Mouse (Mus musculus): Measurements from ENCODE around the gene Krtap5-2. TPM values are rescaled to one million over a fixed set of nuclear protein-coding genes. Genes with fewer than 3 reads are reported as not detected.
"Not testable (repeated sequence)": the region's sequence is repeated elsewhere in the genome, so short reads cannot be mapped to it uniquely, and the experiment has no call there.

Krtap5-2 gene
- not detected in 2 replicates for polyA plus RNA-seq (2016; fragmentation: Nextera tagmentation; extraction: Ambion mirVana)

DNA sequence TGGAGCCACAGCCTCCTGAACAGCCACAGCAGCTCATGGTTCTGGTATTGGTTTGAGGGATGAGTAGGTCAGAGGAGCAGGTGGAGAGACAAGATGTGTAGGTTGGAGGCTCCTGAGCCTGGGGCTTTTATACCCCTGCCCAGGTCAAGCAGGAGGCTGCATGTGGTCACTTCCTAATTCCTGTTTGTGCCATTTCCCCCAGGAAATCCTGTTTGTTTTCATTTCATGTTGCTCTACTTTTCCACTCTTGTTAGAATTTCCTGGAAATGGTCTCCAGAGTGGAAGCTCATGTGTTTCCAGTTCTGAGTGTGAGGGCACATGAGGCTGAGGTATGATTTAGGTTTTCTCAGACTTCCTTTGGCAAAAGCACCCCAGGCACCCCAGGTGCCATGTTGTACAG is at the start of gene Krtap5-2:
TSS of gene Krtap5-2 (minus strand) at position 101 of the 400 bp plus-strand sequence.
- not testable (repeated sequence) for H3K4me3 ChIP-seq; DNase-seq (ENCODE audit: low spot score); H3K27ac ChIP-seq (replicated peaks); H3K9me3 ChIP-seq; H3K27me3 ChIP-seq (replicated peaks; ENCODE audit: low read depth, poor library complexity, severe bottlenecking); H3K36me3 ChIP-seq (replicated peaks); H3K4me1 ChIP-seq

DNA sequence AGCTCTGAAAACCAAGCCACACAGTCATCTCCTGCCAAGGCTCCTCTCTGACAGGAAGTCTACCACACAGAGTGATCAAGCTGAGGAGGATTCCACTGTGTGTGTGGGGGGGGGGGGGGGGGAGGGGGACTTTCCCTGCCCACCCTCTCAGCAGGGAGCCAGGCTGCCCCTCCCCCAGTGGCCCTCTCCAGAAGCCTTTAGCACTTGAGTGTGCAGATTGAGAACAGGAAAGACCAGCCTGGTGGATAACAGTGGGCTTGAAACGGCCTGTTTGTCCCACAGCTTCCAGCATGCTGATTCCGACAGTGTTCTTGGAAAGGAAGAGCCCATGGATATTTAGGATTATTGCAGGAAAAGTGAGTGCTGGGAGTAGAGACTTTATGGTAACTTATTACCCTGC is 48.7 kb upstream of the Krtap5-2 start:
- Histone ChIP-seq H3K27ac (replicated peaks) (no peak overlapping the region), H3K9me3 (no peaks in the 10 kb centered on the region), H3K36me3 (replicated peaks) (no peaks in the 10 kb centered on the region), H3K4me3 (no peak overlapping the region), H3K27me3 (replicated peaks; ENCODE audit: low read depth, poor library complexity, severe bottlenecking) (no peaks in the 10 kb centered on the region), H3K4me1 (peaks cover 15% of the 10 kb centered on the region)
- DNase-seq (ENCODE audit: low spot score), result peak; percentile 38
- WGBS, result 39% methylated on average over 2 of the region's 2 CpGs

DNA sequence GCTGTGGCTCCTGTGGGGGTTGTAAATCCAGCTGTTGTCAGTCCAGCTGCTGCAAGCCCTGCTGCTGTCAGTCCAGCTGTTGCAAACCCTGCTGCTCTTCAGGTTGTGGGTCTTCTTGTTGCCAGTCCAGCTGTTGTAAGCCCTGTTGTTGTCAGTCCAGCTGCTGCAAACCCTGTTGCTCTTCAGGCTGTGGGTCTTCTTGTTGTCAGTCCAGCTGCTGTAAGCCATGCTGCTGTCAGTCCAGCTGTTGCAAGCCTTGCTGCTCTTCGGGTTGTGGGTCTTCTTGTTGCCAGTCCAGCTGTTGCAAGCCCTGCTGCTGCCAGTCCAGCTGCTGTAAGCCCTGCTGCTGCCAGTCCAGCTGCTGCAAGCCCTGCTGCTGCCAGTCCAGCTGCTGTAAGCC is 36.3 kb upstream of the Krtap5-2 start:
- H3K4me3 ChIP-seq; H3K9me3 ChIP-seq; H3K27ac ChIP-seq (replicated peaks); H3K36me3 ChIP-seq (replicated peaks); DNase-seq (ENCODE audit: low spot score); H3K27me3 ChIP-seq (replicated peaks; ENCODE audit: low read depth, poor library complexity, severe bottlenecking); H3K4me1 ChIP-seq: not testable (repeated sequence)
- WGBS, result 64% methylated on average over 1 of the region's 1 CpGs

DNA sequence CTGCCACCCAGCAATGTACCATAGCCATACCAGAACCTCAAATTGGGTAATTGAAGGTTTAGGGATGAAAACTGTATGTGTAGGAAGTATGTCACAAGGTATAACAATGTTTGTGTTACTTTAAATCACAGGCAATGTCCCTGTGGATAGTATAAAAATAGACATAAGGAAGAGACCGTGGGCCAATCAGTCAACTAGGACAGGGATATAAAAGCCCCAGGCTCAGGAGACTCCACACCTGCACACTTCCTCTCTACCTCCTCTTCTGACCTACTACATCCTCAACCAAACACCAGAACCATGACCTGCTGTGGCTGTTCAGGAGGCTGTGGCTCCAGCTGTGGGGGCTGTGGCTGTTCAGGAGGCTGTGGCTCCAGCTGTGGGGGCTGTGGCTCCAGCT is 35.8 kb upstream of the Krtap5-2 start, which contains the start of gene Gm7579:
TSS of gene Gm7579 (plus strand) at position 301 of the 400 bp plus-strand sequence.
- Histone ChIP-seq H3K9me3 (no peaks in the 10 kb centered on the region), H3K4me3 (no peak within 1 kb of the TSS), H3K27me3 (replicated peaks; ENCODE audit: low read depth, poor library complexity, severe bottlenecking) (no peaks in the 10 kb centered on the region), H3K36me3 (replicated peaks) (no peaks in the 10 kb centered on the region), H3K27ac (replicated peaks) (no peak within 1 kb of the TSS), H3K4me1 (no peaks in the 10 kb centered on the region)
- no peak for DNase-seq (ENCODE audit: low spot score)
- WGBS, result 68% methylated on average over 1 of the region's 1 CpGs

DNA sequence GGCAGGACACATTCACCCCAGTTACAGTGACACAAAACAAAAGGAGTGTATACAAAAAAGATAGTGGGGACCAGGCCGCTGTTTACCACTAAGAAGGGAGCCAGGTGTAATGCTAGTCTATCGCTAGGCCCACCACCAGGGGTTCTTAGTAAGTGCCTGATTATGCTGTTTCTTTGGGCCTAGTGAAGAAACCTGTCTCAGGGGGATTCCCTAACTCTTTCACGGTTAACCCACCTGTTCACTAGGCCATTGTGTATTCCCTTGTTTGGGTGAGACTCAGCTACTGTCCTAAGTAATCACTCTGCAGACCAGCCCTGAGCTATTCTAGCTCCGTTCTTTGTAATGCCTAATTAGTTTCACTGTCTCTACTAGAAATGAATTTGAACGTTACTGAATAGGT is 31.1 kb upstream of the Krtap5-2 start:
- H3K4me1 ChIP-seq; H3K36me3 ChIP-seq (replicated peaks); H3K27me3 ChIP-seq (replicated peaks; ENCODE audit: low read depth, poor library complexity, severe bottlenecking); H3K4me3 ChIP-seq; DNase-seq (ENCODE audit: low spot score); H3K9me3 ChIP-seq; H3K27ac ChIP-seq (replicated peaks): not testable (repeated sequence)
- 69% methylated on average over 5 of the region's 5 CpGs for WGBS

DNA sequence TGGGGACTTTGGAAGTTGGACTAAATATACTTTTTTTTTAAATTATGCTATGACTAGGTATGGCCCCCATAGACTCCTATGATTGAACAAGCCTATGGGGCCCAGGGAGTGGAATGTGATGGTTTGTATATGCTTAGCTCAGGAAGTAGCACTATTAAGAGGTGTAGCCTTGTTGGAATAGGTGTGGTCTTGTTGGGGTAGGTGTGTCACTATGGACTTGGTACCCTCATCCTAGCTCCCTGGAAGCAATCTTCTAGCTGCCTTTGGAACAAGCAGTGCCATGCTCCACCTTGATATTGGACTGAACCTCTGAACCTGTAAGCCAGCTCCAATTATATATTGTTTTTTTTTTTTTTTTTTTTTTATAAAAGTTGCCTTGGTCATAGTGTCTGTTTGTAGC is 29.7 kb upstream of the Krtap5-2 start:
- Histone ChIP-seq H3K27me3 (replicated peaks; ENCODE audit: low read depth, poor library complexity, severe bottlenecking) (peaks cover 8% of the 10 kb centered on the region; the same call in 1 of the 2 replicates), H3K27ac (replicated peaks) (no peak overlapping the region), H3K9me3 (no peaks in the 10 kb centered on the region), H3K36me3 (replicated peaks) (no peaks in the 10 kb centered on the region), H3K4me3 (no peak overlapping the region), H3K4me1 (no peaks in the 10 kb centered on the region)
- no peak for DNase-seq (ENCODE audit: low spot score)

DNA sequence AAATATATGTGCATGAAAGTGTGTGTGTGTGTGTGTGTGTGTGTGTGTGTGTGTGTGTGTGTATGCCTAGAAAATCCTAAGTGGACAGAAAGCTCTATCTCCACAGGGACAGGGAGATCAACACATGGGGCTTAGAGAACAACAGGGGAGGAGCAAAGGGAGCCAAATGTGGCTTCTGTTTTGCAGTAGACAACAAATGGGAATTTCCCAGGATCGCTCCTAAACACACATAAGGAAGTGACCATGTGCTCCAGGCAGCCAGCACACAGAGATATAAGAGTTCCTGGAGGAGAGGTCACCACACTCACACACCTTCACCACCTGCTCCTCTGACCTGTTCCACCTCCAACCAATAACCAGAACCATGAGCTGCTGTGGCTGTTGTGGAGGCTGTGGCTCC is 25.3 kb upstream of the Krtap5-2 start, which contains the start of gene Krtap5-3:
TSS of gene Krtap5-3 (plus strand) at position 301 of the 400 bp plus-strand sequence.
- DNase-seq (ENCODE audit: low spot score), result no peak
- no peak within 1 kb of the TSS for H3K4me3 ChIP-seq
- no peaks in the 10 kb centered on the region for H3K4me1 ChIP-seq
- no peaks in the 10 kb centered on the region for H3K36me3 ChIP-seq (replicated peaks)
- WGBS, result 72% methylated on average over 1 of the region's 1 CpGs
- H3K9me3 ChIP-seq, result no peaks in the 10 kb centered on the region
- no peak within 1 kb of the TSS for H3K27ac ChIP-seq (replicated peaks)
- H3K27me3 ChIP-seq (replicated peaks; ENCODE audit: low read depth, poor library complexity, severe bottlenecking), result peaks cover 8% of the 10 kb centered on the region; the same call in 1 of the 2 replicates

DNA sequence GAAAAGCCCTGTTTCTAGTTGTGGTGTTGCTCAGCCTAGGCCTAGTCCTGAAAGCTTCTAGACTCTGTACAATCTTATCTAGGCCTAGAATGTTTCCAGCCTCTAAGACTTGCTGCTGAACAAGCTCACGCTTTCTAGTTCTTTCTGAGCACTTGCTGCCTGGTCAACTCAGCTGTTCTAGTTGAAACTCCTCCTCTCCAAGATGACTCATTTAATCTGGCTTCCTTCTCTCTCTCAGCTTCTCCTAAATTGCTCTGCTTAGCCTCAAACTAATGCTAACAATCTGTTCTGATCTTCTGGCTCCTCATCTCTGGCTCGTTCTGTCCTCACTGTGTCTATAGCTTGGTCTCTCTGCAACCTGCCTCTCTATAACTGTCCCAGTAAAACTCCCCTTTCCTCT is 22.9 kb upstream of the Krtap5-2 start:
- Histone ChIP-seq H3K4me1 (no peaks in the 10 kb centered on the region), H3K27me3 (replicated peaks; ENCODE audit: low read depth, poor library complexity, severe bottlenecking) (peaks cover 8% of the 10 kb centered on the region; the same call in 1 of the 2 replicates), H3K9me3 (no peaks in the 10 kb centered on the region), H3K36me3 (replicated peaks) (no peaks in the 10 kb centered on the region), H3K4me3 (no peak overlapping the region), H3K27ac (replicated peaks) (no peak overlapping the region)
- DNase-seq (ENCODE audit: low spot score), result no peak
- WGBS, result 85% methylated on average over 2 of the region's 2 CpGs

DNA sequence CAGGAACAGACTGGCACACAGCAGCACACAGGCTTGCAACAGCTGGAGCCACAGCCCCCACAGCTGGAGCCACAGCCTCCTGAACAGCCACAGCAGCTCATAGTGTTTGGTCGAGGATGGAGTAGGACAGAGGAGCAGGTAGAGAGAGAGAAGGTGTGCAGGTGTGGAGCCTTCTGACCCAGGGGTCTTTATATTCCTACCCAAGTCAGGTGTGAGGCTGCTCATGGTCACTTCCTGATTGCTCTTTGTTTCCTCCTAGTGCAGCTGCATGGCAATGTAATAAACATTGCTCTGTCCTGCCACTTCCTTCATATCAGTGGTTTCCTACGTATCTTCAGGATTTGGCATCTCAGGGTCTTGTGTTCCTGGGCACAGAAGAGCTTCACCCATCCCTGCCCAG is 14.5 kb upstream of the Krtap5-2 start, which contains the start of gene Gm10153:
TSS of gene Gm10153 (minus strand) at position 101 of the 400 bp plus-strand sequence.
- WGBS, result 56% methylated on average over 2 of the region's 2 CpGs

DNA sequence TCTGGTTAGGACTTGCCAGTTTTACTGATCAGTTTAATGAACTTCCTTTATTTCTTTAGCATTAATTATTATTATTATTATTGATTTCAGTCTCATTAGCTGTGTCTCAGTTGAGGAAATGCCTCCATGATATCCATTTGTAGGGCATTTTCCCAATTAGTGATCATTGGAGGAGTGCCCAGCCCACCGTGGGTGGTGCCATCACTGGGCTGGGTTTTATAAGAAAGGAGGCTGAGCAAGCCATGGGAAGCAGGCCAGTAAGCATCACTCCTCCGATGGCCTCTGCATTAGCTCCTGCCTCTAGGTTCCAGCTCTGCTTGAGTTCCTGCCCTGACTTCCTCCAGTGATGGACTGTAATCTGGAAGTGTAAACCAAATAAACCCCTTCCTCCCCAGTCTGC is 12.4 kb upstream of the Krtap5-2 start:
- H3K9me3 ChIP-seq, result no peaks in the 10 kb centered on the region
- H3K27ac ChIP-seq (replicated peaks), result no peak overlapping the region
- H3K27me3 ChIP-seq (replicated peaks; ENCODE audit: low read depth, poor library complexity, severe bottlenecking), result 0 out of 2 replicates have a peak, but pooled peaks cover 4% of the 10 kb centered on the region
- DNase-seq (ENCODE audit: low spot score), result no peak
- WGBS, result 82% methylated on average over 2 of the region's 2 CpGs
- H3K36me3 ChIP-seq (replicated peaks), result no peaks in the 10 kb centered on the region
- H3K4me1 ChIP-seq, result no peaks in the 10 kb centered on the region
- H3K4me3 ChIP-seq, result no peak overlapping the region

More for the DNA sequence above, 14.5 kb upstream of the Krtap5-2 start, which contains the start of gene Gm10153:
- no peak for DNase-seq (ENCODE audit: low spot score)
- Histone ChIP-seq H3K4me3 (no peak within 1 kb of the TSS), H3K27me3 (replicated peaks; ENCODE audit: low read depth, poor library complexity, severe bottlenecking) (0 out of 2 replicates have a peak, but pooled peaks cover 4% of the 10 kb centered on the region), H3K9me3 (no peaks in the 10 kb centered on the region), H3K4me1 (no peaks in the 10 kb centered on the region), H3K27ac (replicated peaks) (no peak within 1 kb of the TSS), H3K36me3 (replicated peaks) (no peaks in the 10 kb centered on the region)

DNA sequence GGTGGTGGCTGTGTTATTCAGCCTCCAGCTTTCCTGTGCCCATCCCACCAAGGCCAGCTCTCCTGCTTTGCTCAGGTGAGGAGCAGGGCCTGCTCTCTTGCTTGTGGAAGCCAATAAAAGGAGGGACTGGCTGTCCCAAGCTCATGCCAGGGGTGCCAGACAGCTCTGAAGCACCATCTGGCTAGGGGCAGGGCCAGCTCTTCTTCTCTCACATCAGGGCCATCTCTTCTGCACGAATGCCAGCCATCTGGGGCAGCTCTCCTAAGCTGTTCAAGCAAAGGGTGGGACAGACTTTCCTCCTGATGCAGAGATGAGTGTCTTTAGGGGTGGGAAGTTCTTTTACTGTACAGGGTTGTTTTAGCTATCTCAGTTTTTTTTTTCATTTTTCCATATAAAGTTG is 5.2 kb upstream of the Krtap5-2 start:
- Histone ChIP-seq H3K27ac (replicated peaks) (no peak overlapping the region), H3K9me3 (no peaks in the 10 kb centered on the region), H3K27me3 (replicated peaks; ENCODE audit: low read depth, poor library complexity, severe bottlenecking) (no peaks in the 10 kb centered on the region), H3K4me3 (no peak overlapping the region), H3K4me1 (no peaks in the 10 kb centered on the region), H3K36me3 (replicated peaks) (no peaks in the 10 kb centered on the region)
- WGBS, result 49% methylated on average over 1 of the region's 1 CpGs
- DNase-seq (ENCODE audit: low spot score), result no peak

DNA sequence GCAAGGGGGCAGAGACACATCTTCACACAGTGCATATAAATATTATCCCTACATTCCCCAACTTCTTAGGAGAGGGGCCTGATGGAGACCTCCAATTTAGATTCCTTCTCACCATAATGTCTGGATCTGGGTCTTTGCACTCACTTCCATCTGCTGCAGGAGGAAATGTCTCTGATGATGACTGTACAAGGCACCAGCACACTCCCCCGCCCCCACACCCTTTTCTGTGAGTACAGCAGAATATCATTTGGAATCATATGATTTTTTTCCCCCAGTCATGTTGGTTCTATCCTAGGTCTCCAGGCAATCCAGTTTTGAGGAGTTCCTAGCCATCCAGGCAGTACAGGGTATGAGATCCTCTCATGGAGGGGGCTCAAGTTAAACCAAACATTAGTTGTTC is 2.9 kb upstream of the Krtap5-2 start:
- Histone ChIP-seq H3K27me3 (replicated peaks; ENCODE audit: low read depth, poor library complexity, severe bottlenecking) (no peaks in the 10 kb centered on the region), H3K4me3 (no peak overlapping the region), H3K9me3 (no peaks in the 10 kb centered on the region), H3K4me1 (no peaks in the 10 kb centered on the region), H3K27ac (replicated peaks) (no peak overlapping the region), H3K36me3 (replicated peaks) (no peaks in the 10 kb centered on the region)
- no peak for DNase-seq (ENCODE audit: low spot score)
- 73% methylated on average over 1 of the region's 1 CpGs for WGBS

DNA sequence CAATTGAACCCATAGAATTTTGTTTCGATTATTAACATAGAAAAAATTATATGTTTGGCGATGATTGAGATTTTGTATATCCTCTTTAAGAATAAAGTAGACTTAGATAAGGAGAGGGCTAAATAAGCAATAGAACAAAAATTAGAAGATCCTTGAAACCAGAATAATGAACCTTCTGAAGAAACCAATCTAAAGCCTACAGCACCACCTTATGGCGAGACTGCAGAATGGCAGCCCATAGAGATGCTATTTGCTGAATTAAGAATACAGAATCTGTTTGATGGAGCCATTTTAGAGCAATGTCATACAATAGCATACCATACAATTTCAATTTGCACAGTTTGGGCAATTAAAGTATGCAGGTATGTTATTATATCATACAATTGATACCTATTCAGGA is 6.0 kb downstream of the Krtap5-2 start:
- WGBS, result 47% methylated on average over 3 of the region's 3 CpGs
- Histone ChIP-seq H3K27me3 (replicated peaks; ENCODE audit: low read depth, poor library complexity, severe bottlenecking) (no peaks in the 10 kb centered on the region), H3K4me3 (no peak overlapping the region), H3K9me3 (no peaks in the 10 kb centered on the region), H3K27ac (replicated peaks) (no peak overlapping the region), H3K36me3 (replicated peaks) (no peaks in the 10 kb centered on the region), H3K4me1 (no peaks in the 10 kb centered on the region)
- no peak for DNase-seq (ENCODE audit: low spot score)

DNA sequence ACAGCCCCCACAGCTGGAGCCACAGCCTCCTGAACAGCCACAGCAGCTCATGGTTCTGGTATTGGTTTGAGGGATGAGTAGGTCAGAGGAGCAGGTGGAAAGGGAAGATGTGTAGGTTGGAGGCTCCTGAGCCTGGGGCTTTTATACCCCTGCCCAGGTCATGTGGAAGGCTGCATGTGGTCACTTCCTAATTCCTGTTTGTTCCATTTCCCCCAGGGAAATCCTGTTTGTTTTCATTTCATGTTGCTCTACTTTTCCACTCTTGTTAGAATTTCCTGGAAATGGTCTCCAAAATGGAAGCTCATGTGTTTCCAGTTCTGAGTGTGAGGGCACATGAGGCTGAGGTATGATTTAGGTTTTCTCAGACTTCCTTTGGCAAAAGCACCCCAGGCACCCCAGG is 10.2 kb downstream of the Krtap5-2 start, which contains the start of gene Gm4553:
TSS of gene Gm4553 (minus strand) at position 101 of the 400 bp plus-strand sequence.
- DNase-seq (ENCODE audit: low spot score); H3K27ac ChIP-seq (replicated peaks); H3K4me1 ChIP-seq; H3K36me3 ChIP-seq (replicated peaks); H3K9me3 ChIP-seq; H3K27me3 ChIP-seq (replicated peaks; ENCODE audit: low read depth, poor library complexity, severe bottlenecking); H3K4me3 ChIP-seq: not testable (repeated sequence)
